Mouse (Mus musculus) MEL (cell line): ENCODE results near the gene Gm20696. TPM values are rescaled to one million over a fixed set of nuclear protein-coding genes. Genes with fewer than 3 reads are reported as not detected.

ENCODE experiments used
- DNase-seq: peaks from one replicate; pipeline ENCODE4 v3.0.0; 2011; ENCODE audit warnings: low read depth, low spot score
- H3K27ac ChIP-seq: 2 replicates; pipeline ENCODE4 v1.5.1; 2012; ENCODE audit warnings: low read depth, mild to moderate bottlenecking, control low read depth, low read length, moderate library complexity; ENCODE audit not compliant: control insufficient read depth
- H3K27me3 ChIP-seq, 2 experiments: fragments of 150-350 bp in 1 of 2; sonication (generic) in 1 of 2; 2 replicates each; pipeline ENCODE4 v1.6.1; 2012; ENCODE audit warnings: low read length in 2 of 2, mild to moderate bottlenecking in 2 of 2, improper control_type of control experiment in 1 of 2, moderate library complexity in 1 of 2; ENCODE audit not compliant: insufficient read depth in 2 of 2, control insufficient read depth in 1 of 2
- H3K36me3 ChIP-seq, 2 experiments: 2 replicates each; pipeline ENCODE4 v1.6.1; 2012 to 2014; ENCODE audit warnings: low read length in 2 of 2, improper control_type of control experiment in 1 of 2, inconsistent platforms in 1 of 2, mild to moderate bottlenecking in 1 of 2; ENCODE audit not compliant: insufficient read depth in 2 of 2, control insufficient read depth in 1 of 2
- H3K4me1 ChIP-seq, 2 experiments: fragments of 150-350 bp in 1 of 2; sonication (generic) in 1 of 2; 2 replicates each; pipeline ENCODE4 v1.6.1; 2012; ENCODE audit warnings: low read length in 2 of 2, improper control_type of control experiment in 1 of 2, mild to moderate bottlenecking in 1 of 2; ENCODE audit not compliant: insufficient read depth in 2 of 2, control insufficient read depth in 1 of 2
- H3K4me3 ChIP-seq, 2 experiments: fragments of 150-350 bp in 1 of 2; sonication (generic) in 1 of 2; 2 replicates each; pipeline ENCODE4 v1.5.1; 2012; ENCODE audit warnings: low read depth in 2 of 2, low read length in 2 of 2, mild to moderate bottlenecking in 2 of 2, moderate library complexity in 2 of 2, control low read depth in 1 of 2, improper control_type of control experiment in 1 of 2; ENCODE audit not compliant: control insufficient read depth in 1 of 2, insufficient read depth in 1 of 2
- H3K79me2 ChIP-seq: 2 replicates; pipeline ENCODE4 v1.6.1; 2012; ENCODE audit warnings: mild to moderate bottlenecking, low read length, moderate library complexity; ENCODE audit not compliant: control insufficient read depth, poor library complexity, insufficient read depth
- H3K9ac ChIP-seq: 2 replicates; pipeline ENCODE4 v1.6.1; 2012; ENCODE audit warnings: low read depth, mild to moderate bottlenecking, control low read depth, low read length, moderate library complexity; ENCODE audit not compliant: control insufficient read depth, poor library complexity, severe bottlenecking
- H3K9me3 ChIP-seq: fragments of 150-350 bp; sonication (generic); replicated peaks from 2 replicates; pipeline ENCODE4 v1.6.1; 2012; ENCODE audit warnings: mild to moderate bottlenecking, low read length, improper control_type of control experiment, moderate library complexity; ENCODE audit not compliant: insufficient read depth
- CHD2 ChIP-seq: IDR thresholded peaks from 2 replicates; pipeline ENCODE4 v1.6.1; 2011; ENCODE audit warnings: low read length, improper control_type of control experiment
- CTCF ChIP-seq, 3 experiments: IDR thresholded peaks in 2 of 3; conservative IDR thresholded peaks in 1 of 3; 2 replicates each; pipeline ENCODE4 v1.5.1; 2011 to 2012; ENCODE audit warnings: low read length in 3 of 3, low read depth in 2 of 3, mild to moderate bottlenecking in 2 of 3, improper control_type of control experiment in 1 of 3, inconsistent platforms in 1 of 3, mixed read lengths in 1 of 3, moderate library complexity in 1 of 3; ENCODE audit not compliant: control insufficient read depth in 1 of 3, insufficient read depth in 1 of 3, poor library complexity in 1 of 3, severe bottlenecking in 1 of 3
- ELF1 ChIP-seq: IDR thresholded peaks from 2 replicates; pipeline ENCODE4 v1.6.1; 2014; ENCODE audit warnings: low read depth, mild to moderate bottlenecking, inconsistent platforms, low read length, improper control_type of control experiment, moderate library complexity
- GABPA ChIP-seq: IDR thresholded peaks from 2 replicates; pipeline ENCODE4 v1.6.1; 2012; ENCODE audit warnings: low read depth, mild to moderate bottlenecking, inconsistent platforms, low read length, improper control_type of control experiment, moderate library complexity
- GATA1 ChIP-seq: IDR thresholded peaks from 2 replicates; pipeline ENCODE4 v1.6.1; 2011; ENCODE audit warnings: low read depth, low read length, improper control_type of control experiment
- HCFC1 ChIP-seq: IDR thresholded peaks from 2 replicates; pipeline ENCODE4 v1.6.1; 2012; ENCODE audit warnings: low read depth, mild to moderate bottlenecking, inconsistent platforms, low read length, improper control_type of control experiment, moderate library complexity
- JUND ChIP-seq: IDR thresholded peaks from 2 replicates; pipeline ENCODE4 v1.6.1; 2011; ENCODE audit warnings: low read depth, mild to moderate bottlenecking, improper control_type of control experiment, low read length
- KAT2A ChIP-seq: conservative IDR thresholded peaks from 2 replicates; pipeline ENCODE4 v1.6.1; 2012; ENCODE audit warnings: low read depth, low read length, improper control_type of control experiment, inconsistent platforms
- MAFK ChIP-seq: IDR thresholded peaks from 2 replicates; pipeline ENCODE4 v1.6.1; 2011; ENCODE audit warnings: low read depth, mild to moderate bottlenecking, low read length, improper control_type of control experiment, borderline replicate concordance
- MAX ChIP-seq: IDR thresholded peaks from 2 replicates; pipeline ENCODE4 v1.6.1; 2011; ENCODE audit warnings: low read length, improper control_type of control experiment
- MAZ ChIP-seq: IDR thresholded peaks from 2 replicates; pipeline ENCODE4 v1.6.1; 2012; ENCODE audit warnings: low read depth, mild to moderate bottlenecking, inconsistent platforms, low read length, improper control_type of control experiment
- MEF2A ChIP-seq: IDR thresholded peaks from 2 replicates; pipeline ENCODE4 v1.6.1; 2014; ENCODE audit warnings: low read depth, mild to moderate bottlenecking, inconsistent platforms, low read length, improper control_type of control experiment; ENCODE audit not compliant: poor library complexity, insufficient replicate concordance, severe bottlenecking; ENCODE audit errors: extremely low read depth
- MYB ChIP-seq: IDR thresholded peaks from 2 replicates; pipeline ENCODE4 v1.6.1; 2011; ENCODE audit warnings: mild to moderate bottlenecking, low read depth, low read length, improper control_type of control experiment
- MYC ChIP-seq: IDR thresholded peaks from 2 replicates; pipeline ENCODE4 v1.6.1; 2011; ENCODE audit warnings: low read depth, mild to moderate bottlenecking, low read length, improper control_type of control experiment, moderate library complexity
- NELFE ChIP-seq: IDR thresholded peaks from 2 replicates; pipeline ENCODE4 v1.6.1; 2011; ENCODE audit warnings: low read depth, low read length, improper control_type of control experiment
- POLR2A ChIP-seq, 2 experiments: IDR thresholded peaks; 2 replicates each; pipeline ENCODE4 v1.6.1; 2011 to 2012; ENCODE audit warnings: low read length in 2 of 2, mild to moderate bottlenecking in 2 of 2, control low read depth in 1 of 2, improper control_type of control experiment in 1 of 2, low read depth in 1 of 2, moderate library complexity in 1 of 2; ENCODE audit not compliant: control insufficient read depth in 1 of 2, insufficient read depth in 1 of 2, poor library complexity in 1 of 2
- POLR2AphosphoS2 ChIP-seq: IDR thresholded peaks from 2 replicates; pipeline ENCODE4 v1.6.1; 2011; ENCODE audit warnings: low read length, improper control_type of control experiment
- SIN3A ChIP-seq: IDR thresholded peaks from 2 replicates; pipeline ENCODE4 v1.6.1; 2012; ENCODE audit warnings: low read length, improper control_type of control experiment, inconsistent platforms
- TAL1 ChIP-seq: IDR thresholded peaks from 2 replicates; pipeline ENCODE4 v1.6.1; 2012; ENCODE audit warnings: mild to moderate bottlenecking, inconsistent platforms, low read length, moderate library complexity, mixed read lengths
- TBP ChIP-seq: IDR thresholded peaks from 2 replicates; pipeline ENCODE4 v1.8.0; 2011; ENCODE audit warnings: low read depth, low read length, improper control_type of control experiment
- UBTF ChIP-seq: IDR thresholded peaks from 2 replicates; pipeline ENCODE4 v1.6.1; 2012; ENCODE audit warnings: low read depth, mild to moderate bottlenecking, inconsistent platforms, low read length, improper control_type of control experiment, moderate library complexity, borderline replicate concordance; ENCODE audit not compliant: insufficient read depth
- USF1 ChIP-seq: IDR thresholded peaks from 2 replicates; pipeline ENCODE4 v1.6.1; 2014; ENCODE audit warnings: low read depth, mild to moderate bottlenecking, inconsistent platforms, low read length, improper control_type of control experiment, moderate library complexity
- USF2 ChIP-seq, 2 experiments: IDR thresholded peaks; 2 replicates each; pipeline ENCODE4 v1.6.1; 2011 to 2012; ENCODE audit warnings: improper control_type of control experiment in 2 of 2, low read length in 2 of 2, borderline replicate concordance in 1 of 2, inconsistent platforms in 1 of 2, low read depth in 1 of 2, mild to moderate bottlenecking in 1 of 2; ENCODE audit not compliant: insufficient read depth in 1 of 2
- ZC3H11A ChIP-seq: IDR thresholded peaks from 2 replicates; pipeline ENCODE4 v1.6.1; 2012; ENCODE audit warnings: low read depth, mild to moderate bottlenecking, inconsistent platforms, low read length, improper control_type of control experiment
- ZMIZ1 ChIP-seq: IDR thresholded peaks from 2 replicates; pipeline ENCODE4 v1.6.1; 2012; ENCODE audit warnings: low read depth, mild to moderate bottlenecking, inconsistent platforms, low read length, improper control_type of control experiment, moderate library complexity
- polyA plus RNA-seq, 2 experiments: library from polyadenylated mRNA; stranded (reverse) in 1 of 2; unstranded in 1 of 2; fragments of >175 nt in 1 of 2; fragments of >200 nt in 1 of 2; gene quantifications; 2 replicates each; pipeline versions ENCODE4 v1.2.1 to v1.2.4; 2012; ENCODE audit warnings: low replicate concordance in 2 of 2, low read depth in 1 of 2; ENCODE audit not compliant: insufficient read length in 2 of 2, insufficient read depth in 1 of 2, missing spikeins in 1 of 2
- total RNA-seq: library from RNA; depleted of rRNA; stranded (reverse); fragments of 300-350 nt; gene quantifications from 2 replicates; pipeline ENCODE4 v1.2.3, GENCODE M21; 2012

The Gm20696 gene
- total and polyA plus RNA-seq, 3 experiments, result 0.07 to 0.39 TPM; not detected in 1

- Histone ChIP-seq H3K9me3 (no peaks in the 10 kb centered on the region), H3K9ac (no peak overlapping the region), H3K4me3 (no peak overlapping the region), H3K36me3 (no peaks in the 10 kb centered on the region), H3K27me3 (no peaks in the 10 kb centered on the region; a peak in 1 of 4 replicates), H3K79me2 (no peaks in the 10 kb centered on the region), H3K27ac (no peak overlapping the region), H3K4me1 (no peaks in the 10 kb centered on the region)
- no peak for DNase-seq
- TF ChIP-seq POLR2AphosphoS2 (no peak), JUND (no peak), MAZ (no peak), NELFE (no peak), ELF1 (no peak), MAFK (no peak), SIN3A (no peak), USF1 (no peak), UBTF (no peak)
Observed at GRCm38 (mm10) chr6:99655488-99655887, 11.1 kb downstream of the Gm20696 start.

GRCm38 (mm10) chr6:99654343-99654742 lies 12.3 kb downstream of the Gm20696 start:
- no peak overlapping the region for H3K4me3 ChIP-seq
- H3K9me3 ChIP-seq, result no peaks in the 10 kb centered on the region
- TF ChIP-seq ZC3H11A (no peak), GATA1 (no peak), POLR2A (IDR thresholded peaks at IDR 0.05; ENCODE audit: control insufficient read depth in 1 of 2, insufficient read depth in 1 of 2, low read depth in 1 of 2, low read length in 2 of 2, poor library complexity in 1 of 2) (no peak), ELF1 (no peak), UBTF (no peak), MYC (no peak), MEF2A (no peak), KAT2A (no peak), CHD2 (no peak), USF2 (IDR thresholded peaks at IDR 0.05; ENCODE audit: borderline replicate concordance in 1 of 2, insufficient read depth in 1 of 2, low read depth in 1 of 2, low read length in 2 of 2) (no peak), CTCF (IDR thresholded peaks at IDR 0.05 in 2 of 3, conservative IDR thresholded peaks at IDR 0.05 in 1 of 3; ENCODE audit: control insufficient read depth in 1 of 3, insufficient read depth in 1 of 3, low read depth in 2 of 3, low read length in 3 of 3, poor library complexity in 1 of 3, severe bottlenecking in 1 of 3) (no peak), MAX (no peak), MYB (no peak), TAL1 (no peak), HCFC1 (no peak), GABPA (no peak), MAFK (no peak), JUND (no peak), TBP (no peak), ZMIZ1 (no peak)
- TF ChIP-seq, all 39 proteins: peak for 0
- H3K9ac ChIP-seq, result no peak overlapping the region
- H3K79me2 ChIP-seq, result no peaks in the 10 kb centered on the region
- no peaks in the 10 kb centered on the region for H3K36me3 ChIP-seq
- no peak for DNase-seq
- H3K27me3 ChIP-seq, result no peaks in the 10 kb centered on the region; a peak in 1 of 4 replicates
- no peaks in the 10 kb centered on the region for H3K4me1 ChIP-seq
- no peak overlapping the region for H3K27ac ChIP-seq
